Mouse (Mus musculus): Measurements from ENCODE around the gene Pak4. TPM values are rescaled to one million over a fixed set of nuclear protein-coding genes. Genes with fewer than 3 reads are reported as not detected.
A peak's percentile ranks its signal among the peaks of the same experiment; 100 is the strongest.

Gene Pak4
- polyA plus RNA-seq, 1 experiment from 2014 or later = 6.2 TPM

DNA sequence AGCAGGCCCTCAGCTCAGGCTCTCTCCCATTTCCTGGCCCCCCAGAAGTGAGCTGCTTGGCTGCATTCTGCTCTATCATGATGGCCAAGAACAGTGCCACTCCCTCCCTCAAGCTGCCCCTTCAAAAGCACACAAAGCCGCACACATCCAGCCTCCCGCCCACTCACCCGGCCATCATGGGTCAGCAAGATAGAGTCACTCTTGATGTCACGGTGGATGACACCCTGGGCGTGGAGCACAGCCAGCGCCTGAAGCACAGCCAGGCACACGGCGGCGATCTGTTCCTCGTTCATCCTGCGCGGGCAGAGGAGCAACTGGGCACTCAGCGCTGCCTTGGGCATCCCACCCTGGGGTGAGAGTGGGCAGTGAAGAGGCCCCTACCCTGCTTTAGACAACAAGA is 35.6 kb downstream of the Pak4 start:
- Histone ChIP-seq H3K4me2 (ENCODE audit: low read depth, low read length) (no peak overlapping the region), H3K9ac (replicated peaks) (no peak overlapping the region), H3K27me3 (ENCODE audit: insufficient read depth, low read length) (no peaks in the 10 kb centered on the region), H3K9me3 (ENCODE audit: low read length) (no peaks in the 10 kb centered on the region), H3K27ac (ENCODE audit: low read depth) (no peak overlapping the region), H3K36me3 (replicated peaks; ENCODE audit: insufficient read depth, low read length) (peaks cover 54% of the 10 kb centered on the region), H3K4me3 (ENCODE audit: low read depth, low read length) (no peak overlapping the region), H3K4me1 (ENCODE audit: insufficient read depth) (no peaks in the 10 kb centered on the region)
- no peak for TF ChIP-seq EP300 (IDR thresholded peaks at IDR 0.05; ENCODE audit: low read depth)
- TF ChIP-seq CTCF (IDR thresholded peaks at IDR 0.05; ENCODE audit: low read depth) = no peak
- ATAC-seq = no peak
- 86% methylated on average over 13 of the region's 13 CpGs for WGBS (ENCODE audit: insufficient replicate concordance)
- no peak for DNase-seq

DNA sequence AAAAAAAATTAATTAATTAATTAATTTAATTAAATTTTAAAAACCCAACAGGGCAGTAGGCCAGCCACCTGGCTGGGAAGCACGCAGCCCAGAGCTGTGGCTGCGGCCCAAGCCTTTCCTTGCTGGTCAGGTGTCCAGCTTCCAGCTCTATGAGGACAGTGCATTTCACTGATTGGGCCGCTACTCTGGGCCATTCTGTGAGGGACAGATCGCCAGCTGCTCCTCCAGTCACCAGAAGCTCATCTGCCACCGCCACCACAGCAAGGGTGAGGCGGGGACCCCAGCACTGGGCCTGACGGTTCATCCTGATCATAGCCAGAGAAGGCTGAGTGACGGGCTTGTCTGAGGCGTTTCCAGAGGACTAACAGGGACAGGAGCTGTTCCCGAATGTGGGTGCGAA is 36.0 kb downstream of the Pak4 start:
- H3K4me2 ChIP-seq (ENCODE audit: low read depth, low read length) = no peak overlapping the region
- no peaks in the 10 kb centered on the region for H3K4me1 ChIP-seq (ENCODE audit: insufficient read depth)
- no peak for ATAC-seq
- H3K36me3 ChIP-seq (replicated peaks; ENCODE audit: insufficient read depth, low read length) = peaks cover 50% of the 10 kb centered on the region
- no peak overlapping the region for H3K27ac ChIP-seq (ENCODE audit: low read depth)
- H3K4me3 ChIP-seq (ENCODE audit: low read depth, low read length) = no peak overlapping the region
- 90% methylated on average over 11 of the region's 11 CpGs for WGBS (ENCODE audit: insufficient replicate concordance)
- no peak overlapping the region for H3K9ac ChIP-seq (replicated peaks)
- no peaks in the 10 kb centered on the region for H3K27me3 ChIP-seq (ENCODE audit: insufficient read depth, low read length)
- TF ChIP-seq EP300 (IDR thresholded peaks at IDR 0.05; ENCODE audit: low read depth) (no peak), CTCF (IDR thresholded peaks at IDR 0.05; ENCODE audit: low read depth) (no peak)
- no peak for DNase-seq
- H3K9me3 ChIP-seq (ENCODE audit: low read length) = no peaks in the 10 kb centered on the region

DNA sequence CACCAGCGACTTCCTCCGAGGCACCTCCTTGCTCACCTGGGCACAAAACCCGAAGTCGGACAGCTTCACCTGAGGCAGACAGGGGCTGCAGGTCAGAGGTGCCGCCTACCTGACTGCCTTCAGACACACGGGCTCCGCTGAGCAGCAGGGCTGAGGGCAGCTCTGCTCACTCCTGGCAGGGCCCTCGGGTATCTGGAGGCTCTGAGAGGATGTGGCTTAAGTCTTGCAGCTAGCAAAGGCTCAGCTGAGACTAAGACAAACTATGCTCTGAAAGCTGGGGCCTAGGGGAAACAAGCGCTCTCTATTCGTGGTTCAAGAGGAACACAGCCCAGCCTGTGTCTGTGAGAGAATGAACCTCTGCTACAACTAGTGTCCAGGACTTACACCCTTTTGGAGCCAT is 37.1 kb downstream of the Pak4 start:
- TF ChIP-seq CTCF (IDR thresholded peaks at IDR 0.05; ENCODE audit: low read depth) (no peak), EP300 (IDR thresholded peaks at IDR 0.05; ENCODE audit: low read depth) (no peak)
- ATAC-seq (no peak), DNase-seq (no peak)
- peaks cover 41% of the 10 kb centered on the region for H3K36me3 ChIP-seq (replicated peaks; ENCODE audit: insufficient read depth, low read length)
- no peak overlapping the region for H3K9ac ChIP-seq (replicated peaks)
- H3K9me3 ChIP-seq (ENCODE audit: low read length) = no peaks in the 10 kb centered on the region
- no peak overlapping the region for H3K4me3 ChIP-seq (ENCODE audit: low read depth, low read length)
- no peaks in the 10 kb centered on the region for H3K27me3 ChIP-seq (ENCODE audit: insufficient read depth, low read length)
- H3K4me1 ChIP-seq (ENCODE audit: insufficient read depth) = peaks cover 3% of the 10 kb centered on the region; the same call in 1 of the 2 replicates
- WGBS (ENCODE audit: insufficient replicate concordance) = 83% methylated on average over 10 of the region's 10 CpGs
- no peak overlapping the region for H3K4me2 ChIP-seq (ENCODE audit: low read depth, low read length)
- no peak overlapping the region for H3K27ac ChIP-seq (ENCODE audit: low read depth)

DNA sequence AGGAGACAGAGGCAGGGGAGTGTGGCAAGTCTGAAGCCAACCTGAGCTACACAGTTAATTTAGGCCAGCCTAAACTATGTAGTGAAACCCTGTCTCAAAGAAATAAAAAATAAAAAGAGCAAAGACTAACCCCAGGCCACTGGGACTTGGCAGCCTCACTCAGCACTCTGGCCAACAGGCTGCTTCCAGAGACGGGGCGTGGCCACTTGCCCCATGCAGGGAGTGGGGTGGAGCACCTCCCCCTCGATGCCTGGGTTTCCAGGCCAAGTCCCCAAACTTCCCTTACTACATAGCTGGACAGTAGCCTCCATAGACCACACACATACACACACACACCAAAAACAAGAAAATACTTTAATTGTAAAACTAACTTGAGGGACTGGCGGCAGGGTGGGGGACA is 39.5 kb downstream of the Pak4 start:
- WGBS (ENCODE audit: insufficient replicate concordance) = 54% methylated on average over 4 of the region's 4 CpGs
- no peak for TF ChIP-seq EP300 (IDR thresholded peaks at IDR 0.05; ENCODE audit: low read depth)
- Histone ChIP-seq H3K4me1 (ENCODE audit: insufficient read depth) (peaks cover 3% of the 10 kb centered on the region; the same call in 1 of the 2 replicates), H3K4me2 (ENCODE audit: low read depth, low read length) (no peak overlapping the region), H3K4me3 (ENCODE audit: low read depth, low read length) (no peak overlapping the region), H3K9ac (replicated peaks) (no peak overlapping the region), H3K36me3 (replicated peaks; ENCODE audit: insufficient read depth, low read length) (peaks cover 34% of the 10 kb centered on the region), H3K27ac (ENCODE audit: low read depth) (no peak overlapping the region), H3K27me3 (ENCODE audit: insufficient read depth, low read length) (no peaks in the 10 kb centered on the region), H3K9me3 (ENCODE audit: low read length) (no peaks in the 10 kb centered on the region)
- ATAC-seq (no peak), DNase-seq (no peak)

DNA sequence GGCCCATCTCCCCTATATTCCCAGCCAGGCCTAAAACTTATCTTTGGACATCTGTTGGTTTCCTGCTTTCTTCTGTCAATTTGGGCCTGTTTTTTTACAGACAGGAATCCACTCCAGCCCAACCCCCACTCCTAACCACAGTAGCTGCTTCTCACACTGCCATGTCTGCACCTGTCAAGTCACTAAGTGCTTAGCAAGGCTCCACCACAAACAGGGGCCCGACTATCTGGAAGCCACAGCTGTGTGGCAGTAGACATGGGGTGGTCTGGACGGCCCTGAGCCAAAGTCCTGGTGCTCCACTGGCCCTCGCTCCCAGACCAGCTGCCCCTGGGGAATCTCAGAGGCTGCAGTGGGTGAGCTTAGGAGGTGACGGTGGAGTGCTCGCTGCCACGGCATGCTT is 40.3 kb downstream of the Pak4 start:
- Histone ChIP-seq H3K36me3 (replicated peaks; ENCODE audit: insufficient read depth, low read length) (peaks cover 30% of the 10 kb centered on the region), H3K27ac (ENCODE audit: low read depth) (no peak overlapping the region), H3K9ac (replicated peaks) (no peak overlapping the region), H3K4me1 (ENCODE audit: insufficient read depth) (peaks cover 3% of the 10 kb centered on the region; the same call in 1 of the 2 replicates), H3K9me3 (ENCODE audit: low read length) (no peaks in the 10 kb centered on the region), H3K4me3 (ENCODE audit: low read depth, low read length) (no peak overlapping the region), H3K27me3 (ENCODE audit: insufficient read depth, low read length) (no peaks in the 10 kb centered on the region), H3K4me2 (ENCODE audit: low read depth, low read length) (no peak overlapping the region)
- ATAC-seq = peak; percentile 55; the same call in 1 of the 2 replicates
- DNase-seq = no peak
- TF ChIP-seq EP300 (IDR thresholded peaks at IDR 0.05; ENCODE audit: low read depth) (no peak), CTCF (IDR thresholded peaks at IDR 0.05; ENCODE audit: low read depth) (no peak)
- WGBS (ENCODE audit: insufficient replicate concordance) = 43% methylated on average over 6 of the region's 6 CpGs

DNA sequence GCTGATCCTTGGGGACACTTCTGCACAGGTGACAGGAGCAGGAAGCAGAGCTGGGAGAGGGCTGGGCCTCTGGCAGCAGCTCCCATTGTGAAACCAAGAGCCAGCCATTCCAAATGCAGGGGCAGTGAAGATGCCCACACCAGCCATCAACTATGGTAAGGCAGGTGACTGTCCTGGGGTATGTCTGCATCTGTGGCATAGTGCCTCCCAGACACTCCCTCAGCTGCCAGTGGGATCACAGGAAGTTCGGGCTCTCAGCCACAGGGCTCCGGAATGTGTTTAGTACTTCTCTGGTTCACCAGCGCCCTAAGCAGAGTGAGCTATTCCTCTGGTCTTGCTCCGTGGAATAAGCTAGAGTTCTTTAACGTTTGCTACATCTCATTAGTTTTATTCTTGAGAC is 40.9 kb downstream of the Pak4 start:
- ATAC-seq = no peak
- DNase-seq = no peak
- Histone ChIP-seq H3K9me3 (ENCODE audit: low read length) (no peaks in the 10 kb centered on the region), H3K4me1 (ENCODE audit: insufficient read depth) (peaks cover 3% of the 10 kb centered on the region; the same call in 1 of the 2 replicates), H3K4me2 (ENCODE audit: low read depth, low read length) (no peak overlapping the region), H3K27ac (ENCODE audit: low read depth) (no peak overlapping the region), H3K27me3 (ENCODE audit: insufficient read depth, low read length) (no peaks in the 10 kb centered on the region), H3K9ac (replicated peaks) (no peak overlapping the region), H3K4me3 (ENCODE audit: low read depth, low read length) (no peak overlapping the region), H3K36me3 (replicated peaks; ENCODE audit: insufficient read depth, low read length) (peaks cover 23% of the 10 kb centered on the region)
- TF ChIP-seq CTCF (IDR thresholded peaks at IDR 0.05; ENCODE audit: low read depth) (no peak), EP300 (IDR thresholded peaks at IDR 0.05; ENCODE audit: low read depth) (no peak)
- WGBS (ENCODE audit: insufficient replicate concordance) = 63% methylated on average over 4 of the region's 5 CpGs

All from liver, postnatal 0 days (tissue).